Mouse (Mus musculus): ENCODE measurements around the gene Zbtb39. TPM values are rescaled to one million over a fixed set of nuclear protein-coding genes. Genes with fewer than 3 reads are reported as not detected.
"Not testable (repeated sequence)": the region's sequence is repeated elsewhere in the genome, so short reads cannot be mapped to it uniquely, and the experiment has no call there.

The Zbtb39 gene
- polyA plus RNA-seq, 1 experiment from 2014 or later, result 6.2 TPM

DNA sequence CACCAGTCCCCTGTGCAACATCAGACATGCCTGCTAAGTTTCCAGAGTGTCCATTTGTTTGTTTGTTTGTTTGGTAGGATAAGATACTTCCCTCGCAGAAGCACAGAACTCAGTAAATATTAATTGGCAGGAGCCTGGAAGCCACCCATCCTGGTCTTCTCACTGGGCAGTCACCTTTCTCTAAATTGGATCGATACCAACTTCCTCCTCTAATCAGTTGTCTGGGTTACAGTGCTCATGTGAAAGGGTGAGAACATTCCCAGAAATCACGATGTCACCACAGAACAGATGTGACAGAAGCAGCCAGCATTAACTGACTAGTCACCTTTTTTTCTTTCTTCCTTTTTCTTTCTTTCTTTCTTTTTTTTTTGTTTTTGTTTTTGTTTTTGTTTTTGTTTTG, 15.9 kb downstream of the Zbtb39 start:
- Histone ChIP-seq H3K9ac (replicated peaks; ENCODE audit: low read length) (no peak overlapping the region), H3K9me3 (ENCODE audit: control insufficient read depth, low read length) (no peaks in the 10 kb centered on the region), H3K4me2 (ENCODE audit: low read length) (no peak overlapping the region), H3K4me3 (replicated peaks; ENCODE audit: low read depth, low read length) (no peak overlapping the region), H3K36me3 (ENCODE audit: control insufficient read depth, insufficient read depth, low read length) (no peaks in the 10 kb centered on the region), H3K4me1 (ENCODE audit: control insufficient read depth, insufficient read depth, low read length) (no peaks in the 10 kb centered on the region), H3K27ac (replicated peaks; ENCODE audit: low read depth, low read length) (no peak overlapping the region), H3K27me3 (ENCODE audit: control insufficient read depth, insufficient read depth, low read length) (no peaks in the 10 kb centered on the region)
- ATAC-seq (ENCODE audit: low FRiP score, low TSS enrichment), result no peak
- no peak for DNase-seq
- WGBS, result 92% methylated on average over 3 of the region's 3 CpGs

DNA sequence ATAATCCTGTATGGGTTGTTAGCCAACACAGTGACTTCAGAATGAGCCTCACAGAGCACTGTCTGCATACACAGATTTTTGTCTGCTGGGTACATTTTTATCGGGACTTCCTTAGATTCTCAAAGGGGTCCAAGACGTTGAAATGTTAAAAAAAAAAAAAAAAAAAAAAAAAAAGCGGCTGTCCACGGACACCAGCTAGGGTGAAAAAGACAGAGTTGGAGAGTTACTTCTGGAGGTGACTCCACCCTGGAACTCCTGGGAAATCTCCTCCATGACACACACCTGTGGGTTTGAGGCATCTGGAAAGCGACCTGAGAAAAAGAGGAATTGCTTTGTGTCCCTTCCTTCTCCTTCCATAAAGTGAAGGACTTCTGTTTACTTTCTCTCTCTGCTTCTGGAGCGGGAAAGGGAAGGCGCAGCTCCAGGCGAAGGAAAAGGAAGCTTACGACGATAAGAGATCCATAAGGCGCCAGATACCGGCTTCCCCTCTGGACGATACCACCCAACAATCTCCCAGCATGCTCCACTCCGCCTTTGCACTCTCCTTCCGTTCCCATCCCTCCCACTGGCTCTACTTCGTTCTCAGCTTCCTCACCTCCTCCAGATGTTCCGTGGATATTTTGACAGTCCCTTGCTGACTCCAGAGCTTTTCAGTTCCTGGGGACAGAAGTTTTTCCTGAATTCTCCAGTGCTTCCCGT, 16.6 kb downstream of the Zbtb39 start:
- no peak overlapping the region for H3K4me3 ChIP-seq (replicated peaks; ENCODE audit: low read depth, low read length)

DNA sequence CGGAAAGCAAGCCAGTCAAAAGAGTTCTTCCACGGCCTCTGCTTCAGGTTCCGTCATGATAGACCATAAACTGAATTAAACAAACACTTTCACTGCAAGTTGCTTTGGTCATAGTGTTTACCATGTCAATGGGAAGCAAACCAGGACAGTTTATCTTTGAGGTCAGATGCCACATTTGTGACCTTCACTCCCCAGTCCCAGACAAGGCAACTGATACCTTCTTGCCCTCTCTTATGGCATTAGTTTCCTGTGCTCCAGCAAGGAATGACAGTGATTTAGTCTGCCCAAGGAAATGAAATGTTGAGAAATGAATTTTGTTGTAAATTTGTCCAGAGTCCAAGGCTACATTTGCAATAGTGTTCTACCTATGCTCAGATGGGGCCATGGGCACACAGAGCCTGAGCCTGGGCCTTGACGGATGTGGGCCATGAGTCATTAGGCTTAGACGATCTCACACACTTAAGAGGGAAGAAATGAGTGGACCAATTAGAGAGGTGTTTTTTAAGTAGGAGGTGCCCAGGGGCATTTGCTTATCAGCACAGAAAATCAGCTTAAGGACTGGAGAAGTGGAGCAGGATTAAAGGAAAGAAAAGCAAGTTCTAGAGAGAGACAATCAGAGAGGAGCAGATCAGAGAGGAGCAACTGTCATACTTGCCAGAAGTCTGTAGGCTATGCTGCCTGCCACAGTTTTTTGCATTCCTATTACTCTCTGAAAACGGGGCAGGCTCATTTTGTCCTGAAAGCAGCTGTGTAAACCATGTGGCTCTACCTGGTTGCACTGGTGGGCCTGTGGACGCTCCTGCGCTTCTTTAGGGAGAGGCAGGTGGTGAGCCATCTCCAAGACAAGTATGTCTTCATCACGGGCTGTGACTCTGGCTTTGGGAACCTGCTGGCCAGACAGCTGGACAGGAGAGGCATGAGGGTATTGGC, 20.1 kb downstream of the Zbtb39 start, which contains the start of the genes Rdh1 and Rdh16f1:
Gene Rdh1 (plus strand): TSS at position 541 of the 930 bp plus-strand sequence.
Gene Rdh16f1 (plus strand): TSS at position 607 of the 930 bp plus-strand sequence.
- DNase-seq, result no peak
- Histone ChIP-seq H3K27me3 (ENCODE audit: control insufficient read depth, insufficient read depth, low read length) (no peaks in the 10 kb centered on the region), H3K4me3 (replicated peaks; ENCODE audit: low read depth, low read length) (no peak within 1 kb of the TSS), H3K36me3 (ENCODE audit: control insufficient read depth, insufficient read depth, low read length) (no peaks in the 10 kb centered on the region), H3K9ac (replicated peaks; ENCODE audit: low read length) (no peak within 1 kb of the TSS), H3K4me2 (ENCODE audit: low read length) (no peak within 1 kb of the TSS), H3K9me3 (ENCODE audit: control insufficient read depth, low read length) (no peaks in the 10 kb centered on the region), H3K4me1 (ENCODE audit: control insufficient read depth, insufficient read depth, low read length) (no peaks in the 10 kb centered on the region), H3K27ac (replicated peaks; ENCODE audit: low read depth, low read length) (no peak within 1 kb of the TSS)
- ATAC-seq (ENCODE audit: low FRiP score, low TSS enrichment), result no peak
- WGBS, result 81% methylated on average over 9 of the region's 9 CpGs

More for the DNA sequence above, 16.6 kb downstream of the Zbtb39 start:
- ATAC-seq (ENCODE audit: low FRiP score, low TSS enrichment) (no peak), DNase-seq (no peak)
- Histone ChIP-seq H3K36me3 (ENCODE audit: control insufficient read depth, insufficient read depth, low read length) (no peaks in the 10 kb centered on the region), H3K27me3 (ENCODE audit: control insufficient read depth, insufficient read depth, low read length) (no peaks in the 10 kb centered on the region), H3K9me3 (ENCODE audit: control insufficient read depth, low read length) (no peaks in the 10 kb centered on the region), H3K4me1 (ENCODE audit: control insufficient read depth, insufficient read depth, low read length) (no peaks in the 10 kb centered on the region), H3K9ac (replicated peaks; ENCODE audit: low read length) (no peak overlapping the region), H3K4me2 (ENCODE audit: low read length) (peak overlapping the region; percentile 28), H3K27ac (replicated peaks; ENCODE audit: low read depth, low read length) (no peak overlapping the region)
- 56% methylated on average over 18 of the region's 18 CpGs for WGBS

DNA sequence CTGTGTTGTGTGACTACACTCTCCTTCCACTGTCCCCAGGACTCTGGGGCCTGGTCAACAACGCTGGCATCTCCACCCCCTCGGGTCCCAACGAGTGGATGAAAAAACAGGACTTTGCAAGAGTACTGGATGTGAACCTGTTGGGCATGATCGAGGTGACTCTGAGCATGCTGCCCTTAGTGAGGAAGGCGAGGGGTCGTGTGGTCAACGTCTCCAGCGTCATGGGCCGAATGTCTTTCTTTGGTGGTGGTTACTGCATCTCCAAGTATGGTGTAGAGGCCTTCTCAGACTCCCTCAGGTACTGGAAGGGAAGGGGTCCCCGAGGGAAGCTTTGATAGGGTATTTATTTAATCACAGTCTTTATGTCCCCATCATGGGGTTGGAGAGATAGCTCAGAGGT, 23.6 kb downstream of the Zbtb39 start:
- H3K36me3 ChIP-seq (ENCODE audit: control insufficient read depth, insufficient read depth, low read length); H3K27ac ChIP-seq (replicated peaks; ENCODE audit: low read depth, low read length); ATAC-seq (ENCODE audit: low FRiP score, low TSS enrichment); H3K9ac ChIP-seq (replicated peaks; ENCODE audit: low read length); H3K27me3 ChIP-seq (ENCODE audit: control insufficient read depth, insufficient read depth, low read length); DNase-seq; H3K4me1 ChIP-seq (ENCODE audit: control insufficient read depth, insufficient read depth, low read length); H3K4me3 ChIP-seq (replicated peaks; ENCODE audit: low read depth, low read length); H3K4me2 ChIP-seq (ENCODE audit: low read length); H3K9me3 ChIP-seq (ENCODE audit: control insufficient read depth, low read length): not testable (repeated sequence)
- WGBS, result 86% methylated on average over 10 of the region's 10 CpGs

DNA sequence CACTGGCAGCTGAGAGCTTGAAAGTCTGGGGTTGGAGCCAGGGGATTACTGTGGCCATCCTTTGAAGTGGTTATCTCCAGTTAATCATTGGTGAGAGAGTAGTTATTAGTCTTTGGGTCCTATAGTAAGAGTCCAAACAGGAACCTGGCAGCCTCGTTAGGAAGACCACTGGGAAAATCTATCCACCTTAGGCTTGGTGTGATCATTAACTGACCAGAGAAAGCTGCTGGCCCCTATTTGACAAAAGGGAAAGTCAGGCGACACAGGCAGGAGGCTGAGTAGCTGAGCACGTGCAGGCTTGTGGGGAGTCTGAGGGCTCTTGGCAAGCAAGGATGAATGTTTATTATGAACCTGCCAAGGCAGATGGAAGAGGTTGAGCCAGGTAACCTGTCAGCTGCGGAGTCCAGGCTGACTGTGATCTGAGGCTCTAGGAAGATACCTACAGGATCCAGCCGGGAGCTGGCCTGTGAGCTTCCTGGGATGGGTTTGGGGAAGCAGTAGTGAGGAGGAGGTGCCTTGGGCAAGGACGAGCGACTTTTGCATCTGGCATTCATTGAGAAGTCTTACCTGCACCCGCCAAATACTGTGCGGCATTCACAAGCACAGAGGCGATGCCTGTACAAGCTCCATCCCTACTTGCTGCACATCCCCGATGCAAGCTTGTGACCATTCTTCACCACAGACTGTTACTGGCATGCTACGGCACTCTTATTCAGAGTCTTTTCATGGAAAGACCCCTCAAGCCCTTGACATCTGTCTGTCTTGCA, 24.8 kb downstream of the Zbtb39 start:
- H3K4me1 ChIP-seq (ENCODE audit: control insufficient read depth, insufficient read depth, low read length), result no peaks in the 10 kb centered on the region
- no peaks in the 10 kb centered on the region for H3K36me3 ChIP-seq (ENCODE audit: control insufficient read depth, insufficient read depth, low read length)
- H3K27ac ChIP-seq (replicated peaks; ENCODE audit: low read depth, low read length), result no peak overlapping the region
- H3K27me3 ChIP-seq (ENCODE audit: control insufficient read depth, insufficient read depth, low read length), result no peaks in the 10 kb centered on the region
- no peak overlapping the region for H3K4me3 ChIP-seq (replicated peaks; ENCODE audit: low read depth, low read length)
- no peak overlapping the region for H3K4me2 ChIP-seq (ENCODE audit: low read length)
- DNase-seq (no peak), ATAC-seq (ENCODE audit: low FRiP score, low TSS enrichment) (no peak)
- no peak overlapping the region for H3K9ac ChIP-seq (replicated peaks; ENCODE audit: low read length)
- no peaks in the 10 kb centered on the region for H3K9me3 ChIP-seq (ENCODE audit: control insufficient read depth, low read length)
- WGBS, result 79% methylated on average over 12 of the region's 12 CpGs

DNA sequence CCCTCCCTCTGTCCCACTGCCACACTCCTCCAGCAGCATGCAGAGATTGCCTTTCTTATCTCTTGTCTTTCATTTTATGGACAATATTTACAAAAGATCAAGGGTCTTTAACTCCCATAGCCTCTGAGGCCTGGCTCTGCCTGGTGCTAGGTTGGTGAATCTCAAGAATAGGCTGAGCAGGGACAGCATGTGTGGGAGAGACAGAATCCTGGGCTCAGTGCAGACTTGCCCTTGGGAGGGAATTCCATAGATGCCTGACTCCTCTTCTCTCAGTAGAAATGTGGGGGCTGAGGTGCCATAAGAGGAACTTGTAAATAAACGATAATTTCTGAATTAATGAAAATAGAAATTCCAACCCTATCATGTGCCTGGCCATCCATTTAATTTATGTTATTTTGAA, 27.2 kb downstream of the Zbtb39 start:
- Histone ChIP-seq H3K36me3 (ENCODE audit: control insufficient read depth, insufficient read depth, low read length) (no peaks in the 10 kb centered on the region), H3K4me1 (ENCODE audit: control insufficient read depth, insufficient read depth, low read length) (no peaks in the 10 kb centered on the region), H3K9ac (replicated peaks; ENCODE audit: low read length) (no peak overlapping the region), H3K4me3 (replicated peaks; ENCODE audit: low read depth, low read length) (no peak overlapping the region), H3K9me3 (ENCODE audit: control insufficient read depth, low read length) (no peaks in the 10 kb centered on the region), H3K4me2 (ENCODE audit: low read length) (no peak overlapping the region), H3K27ac (replicated peaks; ENCODE audit: low read depth, low read length) (no peak overlapping the region), H3K27me3 (ENCODE audit: control insufficient read depth, insufficient read depth, low read length) (no peaks in the 10 kb centered on the region)
- 100% methylated on average over 1 of the region's 1 CpGs for WGBS
- ATAC-seq (ENCODE audit: low FRiP score, low TSS enrichment) (no peak), DNase-seq (no peak)

DNA sequence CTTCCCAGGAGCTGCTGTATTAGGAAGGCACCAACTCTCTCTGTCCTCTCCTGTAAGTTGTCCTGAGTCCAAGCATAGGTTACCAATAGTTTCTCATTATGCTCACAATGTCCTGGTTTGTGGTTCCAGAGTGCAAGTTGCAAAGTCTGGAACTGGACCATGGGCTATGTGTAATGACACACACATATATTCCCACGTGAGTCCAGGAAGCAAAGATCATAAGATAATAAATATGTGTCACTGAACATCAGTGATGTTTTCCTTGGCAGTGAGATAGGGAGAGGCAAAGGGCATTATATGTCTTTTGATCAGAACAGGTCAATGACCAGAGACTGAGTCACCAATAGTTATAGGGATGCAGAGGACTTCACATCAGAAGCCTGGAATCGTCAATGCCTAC, 36.7 kb downstream of the Zbtb39 start, which contains the start of gene Rdh9:
Gene Rdh9 (plus strand): TSS at position 376 of the 400 bp plus-strand sequence.
- no peaks in the 10 kb centered on the region for H3K36me3 ChIP-seq (ENCODE audit: control insufficient read depth, insufficient read depth, low read length)
- H3K4me3 ChIP-seq (replicated peaks; ENCODE audit: low read depth, low read length), result no peak within 1 kb of the TSS
- no peaks in the 10 kb centered on the region for H3K27me3 ChIP-seq (ENCODE audit: control insufficient read depth, insufficient read depth, low read length)
- no peak within 1 kb of the TSS for H3K9ac ChIP-seq (replicated peaks; ENCODE audit: low read length)
- no peak within 1 kb of the TSS for H3K27ac ChIP-seq (replicated peaks; ENCODE audit: low read depth, low read length)
- H3K9me3 ChIP-seq (ENCODE audit: control insufficient read depth, low read length), result no peaks in the 10 kb centered on the region
- WGBS, result 90% methylated on average over 2 of the region's 2 CpGs
- H3K4me2 ChIP-seq (ENCODE audit: low read length), result no peak within 1 kb of the TSS
- DNase-seq, result no peak
- no peaks in the 10 kb centered on the region for H3K4me1 ChIP-seq (ENCODE audit: control insufficient read depth, insufficient read depth, low read length)
- no peak for ATAC-seq (ENCODE audit: low FRiP score, low TSS enrichment)

DNA sequence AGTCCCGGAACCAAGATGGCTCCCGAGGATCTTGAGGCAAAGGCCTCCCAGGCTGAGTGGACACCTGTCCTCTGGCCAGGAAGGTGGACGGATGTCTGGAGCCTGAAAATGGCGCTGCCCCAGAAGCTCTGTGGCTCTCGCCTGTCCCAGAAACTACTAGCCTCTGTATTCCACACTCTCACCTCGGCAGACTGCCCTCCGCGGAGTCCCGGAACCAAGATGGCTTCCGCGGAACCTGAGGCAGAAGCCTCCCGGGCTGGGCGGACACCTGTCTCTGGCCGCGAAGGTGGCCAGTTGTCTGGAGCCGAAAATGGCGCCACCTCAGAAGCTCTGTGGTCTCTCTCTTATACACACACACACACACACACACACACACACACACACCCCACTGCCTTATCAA, 43.0 kb downstream of the Zbtb39 start:
- not testable (repeated sequence) for ATAC-seq (ENCODE audit: low FRiP score, low TSS enrichment); H3K27me3 ChIP-seq (ENCODE audit: control insufficient read depth, insufficient read depth, low read length); H3K36me3 ChIP-seq (ENCODE audit: control insufficient read depth, insufficient read depth, low read length); H3K9me3 ChIP-seq (ENCODE audit: control insufficient read depth, low read length); DNase-seq; H3K27ac ChIP-seq (replicated peaks; ENCODE audit: low read depth, low read length); H3K9ac ChIP-seq (replicated peaks; ENCODE audit: low read length); H3K4me3 ChIP-seq (replicated peaks; ENCODE audit: low read depth, low read length); H3K4me2 ChIP-seq (ENCODE audit: low read length); H3K4me1 ChIP-seq (ENCODE audit: control insufficient read depth, insufficient read depth, low read length)
- WGBS, result 95% methylated on average over 17 of the region's 17 CpGs
